Mouse (Mus musculus) adrenal gland (tissue): ENCODE results near the gene Mest.

Source experiments
- intact Hi-C: fragments of 180-260 bp; cut with DNase I; formaldehyde crosslinking; loops from one replicate; pipeline ENCODE4 v1.15.1; 2025
- long read RNA-seq, 2 experiments: library from polyadenylated mRNA; unstranded; transcript quantifications; one replicate each; pipeline ENCODE4 v2.0.0; 2020; ENCODE audit warnings: borderline replicate concordance in 1 of 2; ENCODE audit not compliant: insufficient replicate concordance in 1 of 2

Gene Mest
- long read RNA-seq, experiment 1, transcript Mest-211 (12 exons, 2,561 nt): major isoform, 64 of 66 reads
- long read RNA-seq, experiment 1, partial matches to known transcripts: 0 of 66 reads
- long read RNA-seq, experiment 1, other reads (novel, unspliced or antisense): 2 of 66 reads
- long read RNA-seq, experiment 2, transcript Mest-211 (12 exons, 2,561 nt): major isoform, 91 of 102 reads
- long read RNA-seq, experiment 2, partial matches to known transcripts: 1 of 102 reads
- long read RNA-seq, experiment 2, other reads (novel, unspliced or antisense): 8 of 102 reads

DNA sequence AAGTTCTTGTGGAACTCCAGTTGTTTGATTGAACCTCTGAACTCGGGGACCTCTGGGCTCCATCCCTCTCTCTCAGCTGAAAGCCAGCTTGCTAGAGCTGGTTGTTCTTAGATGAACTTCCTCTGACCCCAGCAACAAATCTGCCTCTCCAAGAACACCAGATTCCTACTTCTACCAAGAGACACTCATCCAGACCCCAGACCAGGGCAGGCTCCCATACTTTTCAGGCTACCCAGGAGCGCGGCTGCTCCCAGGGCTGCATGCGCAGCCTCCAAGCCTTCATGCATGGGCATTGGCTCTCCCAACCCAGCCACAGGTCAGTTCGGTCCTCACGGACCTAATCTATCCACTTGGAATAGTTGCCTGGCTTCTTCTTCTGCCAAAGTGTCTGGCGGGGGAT lies at the start of gene Mest:
Gene Mest, plus strand, starts transcription at position 217 of the 400 bp plus-strand sequence.
- intact Hi-C loops: no loop called here

DNA sequence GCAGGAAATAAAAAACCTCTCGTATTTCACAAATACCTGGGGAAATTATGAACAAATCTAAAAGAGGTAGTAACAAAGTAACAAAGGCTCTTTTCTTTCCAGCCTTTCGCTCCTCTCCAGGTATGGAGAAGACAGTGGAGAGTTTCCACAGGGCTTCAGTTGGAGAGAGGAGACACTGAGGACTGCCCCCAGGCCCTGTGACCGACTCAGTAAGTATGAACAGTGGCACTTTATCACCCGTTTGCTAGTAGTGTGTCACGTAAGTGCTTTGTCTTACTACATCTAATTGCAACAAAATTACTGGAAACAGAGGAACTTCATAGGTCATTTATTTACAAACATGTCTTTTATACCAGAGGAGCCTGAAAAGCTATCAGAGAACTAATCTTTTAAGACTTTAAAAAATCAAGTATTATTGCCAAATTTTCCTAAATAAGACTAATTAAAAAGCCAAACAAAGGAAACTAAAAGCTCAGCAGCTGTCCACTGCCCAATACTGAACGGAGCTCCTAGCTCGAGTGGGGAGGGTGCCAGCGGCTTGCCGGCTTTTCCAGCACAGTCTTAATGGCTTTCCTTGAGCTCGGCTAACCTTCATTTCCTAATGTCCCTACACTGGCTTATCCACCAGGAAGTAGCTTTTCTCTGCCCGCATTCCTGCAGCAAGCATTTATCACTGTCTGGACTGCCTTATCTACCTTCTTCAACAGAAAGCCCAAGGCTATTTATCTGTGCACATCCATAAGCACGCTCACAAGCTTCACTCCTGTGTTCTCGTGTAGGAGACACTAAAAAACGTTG lies 49.4 kb upstream of the Mest start:
- intact Hi-C loops: no loop called here

DNA sequence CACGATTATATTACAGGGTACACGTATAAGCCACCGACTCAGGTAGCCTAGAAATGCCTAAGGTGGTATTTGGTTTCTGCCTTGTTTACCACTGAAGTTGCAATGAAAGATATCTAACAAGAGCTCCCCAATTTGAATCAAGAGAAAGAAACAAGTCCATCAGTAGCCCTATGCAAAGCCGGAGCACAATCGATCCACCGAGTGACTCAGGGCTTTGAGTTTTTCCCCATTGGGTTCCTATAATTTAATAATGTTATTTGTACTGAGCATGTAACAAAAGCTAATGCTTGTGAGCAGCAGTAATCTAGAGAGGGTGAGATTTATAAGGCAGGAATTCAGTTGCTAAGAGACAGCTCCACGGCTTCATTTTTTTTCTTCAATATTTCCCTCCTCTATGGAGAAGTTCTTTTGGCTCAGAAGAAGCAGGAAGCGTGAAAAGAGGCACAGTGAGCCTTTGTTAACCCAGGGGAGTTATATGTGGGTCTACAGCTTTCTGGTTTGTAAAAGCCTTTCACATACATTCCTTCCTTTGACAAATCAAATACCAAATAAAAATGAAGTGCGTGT lies 48.5 kb upstream of the Mest start:
- intact Hi-C loops: no loop called here

DNA sequence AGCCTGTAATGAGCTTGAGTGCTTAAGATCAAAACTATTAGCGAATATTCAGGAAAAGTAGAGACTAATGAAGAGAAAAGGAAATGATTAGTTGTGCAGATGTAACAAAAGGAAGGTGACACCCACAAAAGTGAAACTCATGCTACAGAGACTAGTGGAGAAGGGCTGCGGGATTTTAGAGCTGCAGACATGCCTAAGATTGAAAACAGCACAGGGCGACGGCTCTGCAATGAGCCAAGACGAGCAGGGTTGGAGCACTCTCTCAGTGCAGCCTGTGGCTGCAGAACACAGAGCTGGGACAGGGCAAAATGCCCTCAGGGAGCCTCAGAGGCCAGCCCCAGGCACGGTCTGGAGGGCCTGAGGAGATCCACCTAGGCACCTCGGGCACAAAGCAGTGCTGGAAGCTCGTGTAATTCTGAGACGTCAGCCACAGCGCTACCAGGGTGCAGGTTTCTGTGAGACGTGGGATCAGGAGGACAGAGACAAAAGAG lies 48.0 kb upstream of the Mest start:
- intact Hi-C loops: no loop called here

DNA sequence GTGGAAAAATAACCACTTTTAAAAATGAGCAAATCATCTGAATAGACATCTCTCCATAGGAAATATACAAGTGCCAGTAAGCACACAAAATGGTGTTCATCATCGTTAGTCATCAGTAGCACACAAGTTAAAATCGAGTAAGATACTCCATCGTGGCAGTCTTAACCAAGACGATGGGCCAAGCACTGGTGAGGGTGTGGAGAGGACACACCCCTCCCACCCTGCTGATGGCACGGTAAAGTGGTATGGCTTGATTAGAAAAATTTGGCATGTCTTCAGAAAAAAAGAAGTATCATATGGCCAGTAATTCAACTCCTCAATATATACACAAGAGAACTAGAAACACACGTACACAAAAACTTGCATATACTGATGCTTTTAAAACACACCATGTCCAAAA lies 46.8 kb upstream of the Mest start:
- intact Hi-C loops: no loop called here

DNA sequence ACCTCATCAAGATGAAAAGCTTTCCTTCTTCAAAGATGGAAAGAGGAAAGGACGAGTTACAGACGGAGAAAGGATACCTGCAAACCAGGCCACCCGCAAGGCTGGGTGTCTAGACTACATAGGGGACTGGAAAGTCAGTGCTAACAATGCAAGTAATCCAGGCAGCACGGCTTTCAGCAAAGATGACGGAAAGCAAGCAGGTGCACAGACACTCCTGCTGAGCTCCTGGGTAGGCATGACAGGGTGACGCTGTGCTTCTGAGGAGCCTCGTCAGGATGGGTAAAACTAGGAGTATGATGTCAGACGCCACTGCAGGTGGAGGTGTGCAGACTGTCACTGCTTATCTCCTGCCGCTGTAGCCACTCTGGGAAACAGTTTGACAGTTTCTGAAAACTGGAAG lies 45.8 kb upstream of the Mest start:
- intact Hi-C loops: no loop called here

DNA sequence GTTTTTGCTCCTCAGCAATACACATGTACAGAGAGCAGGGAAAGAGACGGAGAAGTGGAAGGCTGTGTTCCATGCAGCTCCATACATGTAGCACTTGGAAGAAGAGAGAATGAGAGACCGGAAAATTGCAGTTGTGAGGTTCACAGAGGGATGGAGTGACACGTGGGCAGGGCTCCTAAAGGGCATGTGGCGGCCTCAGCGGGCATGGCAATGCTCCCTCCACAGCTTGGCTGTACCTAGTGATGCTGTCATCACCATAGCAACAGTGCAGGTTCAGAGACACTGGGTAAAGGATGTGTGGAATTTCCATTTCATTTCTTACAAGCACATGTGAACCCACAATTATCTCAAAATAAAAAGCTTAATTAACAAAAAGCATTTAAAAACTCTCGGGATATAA lies 44.9 kb upstream of the Mest start:
- intact Hi-C loops: no loop called here

DNA sequence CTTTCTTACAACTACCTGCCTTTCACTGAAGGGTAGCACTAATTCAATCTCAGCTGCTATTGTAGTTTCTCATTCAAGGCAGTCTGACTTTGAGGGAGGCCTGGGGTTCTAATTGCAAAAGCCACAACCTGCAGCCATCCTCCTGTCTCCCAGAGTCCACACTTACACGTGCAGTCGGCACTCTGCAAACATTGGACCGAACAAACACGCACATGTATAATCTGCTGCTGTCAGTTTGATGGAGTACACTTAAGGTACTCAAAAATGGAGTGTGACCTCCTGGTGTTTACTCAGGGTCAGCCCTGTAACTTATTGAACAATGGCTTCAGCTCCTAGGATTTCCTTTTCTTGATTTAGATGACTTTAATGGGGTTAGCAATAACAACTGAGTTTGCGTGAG lies 43.8 kb upstream of the Mest start:
- intact Hi-C loops: no loop called here

DNA sequence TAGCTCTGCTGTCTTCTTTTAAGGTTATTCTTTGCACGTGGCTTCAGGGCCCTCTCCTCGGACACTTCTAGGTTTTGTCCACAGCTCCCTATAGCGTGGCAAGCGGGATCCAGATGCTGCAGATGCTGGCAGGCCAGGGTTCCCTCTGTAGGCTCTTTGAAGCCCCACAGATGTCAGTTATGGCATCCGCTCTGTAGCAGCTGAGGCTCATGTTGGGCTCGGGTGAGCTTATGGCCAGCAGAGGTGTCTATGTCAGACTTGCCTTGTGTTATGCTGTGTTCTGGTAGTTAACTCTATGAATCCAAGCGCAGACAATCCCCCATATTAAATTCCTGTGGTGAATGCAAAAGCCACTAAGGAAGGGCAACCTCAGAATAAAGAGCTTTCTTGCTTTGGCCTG lies 42.9 kb upstream of the Mest start:
- intact Hi-C loops: no loop called here

DNA sequence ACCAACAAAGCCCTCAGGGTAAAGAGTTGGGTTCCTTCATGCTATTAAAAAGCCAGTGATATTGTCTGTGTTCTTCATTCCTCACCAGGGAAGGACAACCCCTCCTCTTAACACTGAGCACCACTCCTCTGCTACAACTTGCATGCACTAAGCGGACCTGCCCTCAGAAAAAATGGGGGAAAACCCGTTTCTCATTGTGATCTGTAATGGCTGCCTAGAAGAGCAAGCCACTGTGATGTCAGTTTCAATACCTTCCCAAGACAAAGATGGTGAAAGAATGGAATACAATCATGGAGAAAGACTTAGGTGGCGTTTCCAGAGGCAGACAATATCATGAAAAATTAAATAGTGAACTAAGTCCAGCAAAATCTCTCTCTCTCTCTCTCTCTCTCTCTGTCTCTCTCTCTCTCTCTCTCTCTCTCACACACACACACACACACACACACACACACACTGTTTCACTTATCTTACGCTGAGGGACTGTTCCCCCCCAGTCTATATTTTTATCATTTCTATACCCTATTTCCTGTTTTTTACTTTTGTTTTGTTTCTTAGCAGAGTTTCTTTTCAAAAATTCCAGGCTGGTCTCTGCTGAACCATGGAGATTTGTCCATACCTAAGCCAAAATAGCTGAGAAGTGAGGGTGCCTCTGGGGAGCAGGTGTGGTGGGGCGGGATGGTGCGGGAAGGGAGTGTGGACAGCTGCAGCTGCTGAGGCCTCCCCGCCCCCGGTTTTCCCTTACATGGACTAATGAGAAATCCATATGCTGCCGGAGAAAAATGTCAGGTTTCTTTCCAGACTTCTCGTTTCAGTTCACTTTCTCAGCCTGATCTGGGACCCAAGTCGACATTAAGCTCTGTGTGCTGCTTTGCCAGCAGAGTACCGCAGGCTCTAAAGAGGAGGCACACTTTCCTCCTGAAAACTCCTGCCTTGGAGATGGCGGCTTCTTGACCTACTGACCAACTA lies 41.1 kb upstream of the Mest start:
- intact Hi-C loops: no loop called here

DNA sequence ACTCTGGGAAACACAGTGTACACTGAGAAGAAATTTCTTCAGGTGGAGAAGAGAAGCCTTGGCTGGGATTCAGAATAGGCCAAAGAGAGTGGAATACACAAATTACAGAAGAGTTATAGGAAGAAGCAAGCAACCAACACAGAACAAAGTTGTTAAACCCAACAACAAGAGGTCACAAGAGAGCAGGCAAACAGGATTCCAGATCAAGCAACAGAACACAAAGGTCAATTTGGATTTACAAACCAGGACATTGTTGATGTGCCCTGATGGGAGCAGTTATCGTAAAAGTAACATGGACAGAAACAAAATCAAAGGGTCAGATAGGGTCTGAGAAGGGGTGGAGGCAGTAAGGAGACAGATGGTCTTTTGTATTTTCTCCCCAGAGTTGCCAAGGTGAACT lies 38.8 kb upstream of the Mest start:
- intact Hi-C loops: no loop called here

DNA sequence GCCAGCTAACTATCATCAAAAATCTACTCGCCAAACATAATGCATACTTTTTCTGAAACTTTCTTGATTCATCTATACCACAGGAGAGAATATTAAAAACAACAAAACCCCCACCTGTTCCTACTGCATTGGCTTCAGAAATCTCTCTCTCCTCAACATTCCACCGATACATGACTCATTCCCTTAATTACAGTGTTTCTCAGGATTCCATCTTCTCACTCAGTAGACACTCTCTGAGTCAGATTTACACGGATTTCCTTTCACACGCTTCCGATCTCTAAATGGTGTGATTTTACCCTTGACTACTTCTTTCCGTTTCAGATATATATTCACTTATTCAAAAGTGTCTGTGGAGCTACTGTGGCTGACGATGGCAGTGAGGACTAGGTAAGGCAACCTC lies 36.1 kb upstream of the Mest start:
- intact Hi-C loops: no loop called here

DNA sequence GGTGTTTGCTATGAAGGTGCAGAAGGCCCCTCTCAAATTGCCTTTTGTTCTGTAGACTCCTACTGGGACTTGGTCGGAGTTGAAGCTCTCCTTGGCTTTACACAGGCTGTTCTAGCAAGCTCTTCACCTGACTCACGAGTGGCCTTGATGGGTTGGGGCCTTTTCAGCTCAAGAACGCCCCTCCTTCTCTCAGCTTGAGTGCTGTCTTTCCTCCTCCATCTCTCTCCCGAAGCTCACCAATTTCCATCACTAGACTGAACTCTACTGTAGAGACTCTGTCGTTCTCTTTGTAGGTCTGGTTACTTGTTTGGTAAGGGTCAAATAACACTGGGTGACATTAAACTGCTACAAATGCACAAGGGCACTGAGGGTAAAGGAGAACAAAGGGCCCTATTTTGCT lies 30.5 kb upstream of the Mest start:
- intact Hi-C loops: no loop called here

DNA sequence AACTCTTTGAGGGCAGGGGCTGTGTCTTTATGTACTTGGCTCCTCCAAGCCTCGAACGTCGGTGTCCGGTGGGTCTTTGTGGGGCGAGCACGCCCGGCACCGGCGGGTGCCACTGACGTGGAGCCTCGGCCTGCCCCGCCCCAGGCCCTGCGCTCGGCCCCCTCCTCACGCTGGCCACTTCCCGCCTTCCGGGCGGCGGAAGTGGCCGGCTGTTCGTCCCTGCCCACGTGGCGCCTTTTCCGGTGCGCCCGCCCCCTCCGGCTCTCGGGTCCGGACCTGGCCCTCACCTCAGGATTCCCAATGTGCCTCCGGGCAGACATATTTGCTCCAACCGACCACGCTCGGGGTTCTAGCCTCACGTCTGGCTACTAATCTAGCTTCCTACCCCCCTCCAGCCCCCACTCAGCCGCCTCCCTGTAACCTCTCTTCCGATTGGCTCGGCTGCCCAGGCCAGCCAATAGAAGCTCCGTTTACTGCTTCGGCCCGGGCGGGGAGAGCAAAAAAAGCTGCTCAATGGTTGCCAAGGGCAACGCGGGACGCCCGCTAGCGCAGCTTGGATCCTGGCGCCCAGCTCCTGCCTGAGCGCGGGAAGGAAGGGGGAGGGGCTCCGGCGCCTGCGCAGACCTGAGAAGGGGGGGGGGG lies 29.9 kb upstream of the Mest start, which contains the start of gene Cep41:
Gene Cep41, minus strand, starts transcription at position 400 of the 642 bp plus-strand sequence.
- intact Hi-C loops: no loop called here

DNA sequence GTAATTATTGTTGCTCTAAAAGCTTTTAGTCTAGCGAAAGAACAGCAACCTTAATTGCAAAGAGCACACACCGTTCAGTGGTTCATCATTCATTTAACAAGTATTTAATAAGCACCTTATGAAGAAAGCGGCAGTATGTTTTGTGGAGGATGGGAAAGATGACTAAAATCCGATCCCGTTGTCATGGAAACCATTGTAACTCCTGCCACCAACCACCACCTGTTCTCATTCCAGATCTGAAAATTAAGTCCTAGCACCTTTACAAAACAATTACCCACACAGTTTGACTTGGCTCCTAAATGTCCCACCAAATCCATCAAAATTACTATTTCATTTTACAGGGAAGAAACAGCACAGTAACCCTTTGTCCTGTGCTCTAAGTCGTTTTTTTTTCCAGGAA lies 29.1 kb upstream of the Mest start:
- intact Hi-C loops: no loop called here

DNA sequence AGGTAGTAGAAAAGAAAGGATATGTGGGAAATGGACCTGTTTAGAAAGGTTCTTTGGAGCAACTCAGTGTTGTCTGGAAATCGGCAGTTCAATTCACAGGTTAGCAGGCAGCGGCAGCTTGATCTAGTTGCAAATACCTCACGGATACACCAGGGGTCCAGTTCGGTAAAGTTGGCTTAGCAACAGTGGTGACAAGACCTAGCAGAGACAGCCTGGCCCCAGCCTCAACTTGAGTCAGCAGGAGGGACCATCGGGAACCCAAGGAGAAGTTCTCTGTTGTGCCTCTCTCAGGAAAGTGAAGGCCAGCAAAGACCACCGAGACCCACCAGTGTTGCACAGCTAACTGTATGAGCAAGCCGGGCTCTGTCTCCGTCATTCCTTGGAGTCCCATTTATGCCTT lies 28.2 kb upstream of the Mest start:
- intact Hi-C loops: no loop called here

DNA sequence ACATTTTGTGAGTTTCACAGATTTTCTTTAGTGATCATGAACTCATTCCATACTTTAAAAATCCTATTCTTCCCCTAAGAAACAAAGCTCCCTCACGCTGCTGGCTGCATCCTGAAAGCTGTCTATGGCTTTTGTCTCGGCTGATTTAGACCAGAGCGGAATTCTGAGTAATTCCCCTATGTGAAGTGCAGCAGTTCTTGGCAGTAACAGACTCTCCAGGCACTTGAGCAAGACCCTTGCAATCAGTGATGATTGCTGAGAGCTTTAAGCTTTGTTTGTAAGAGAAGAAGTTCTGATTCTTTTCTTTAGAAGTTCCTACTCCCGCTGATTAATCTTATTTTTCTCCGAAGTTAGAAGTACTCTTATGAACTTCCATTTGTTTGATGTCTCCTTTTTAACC lies 25.9 kb upstream of the Mest start:
- intact Hi-C loops: no loop called here

DNA sequence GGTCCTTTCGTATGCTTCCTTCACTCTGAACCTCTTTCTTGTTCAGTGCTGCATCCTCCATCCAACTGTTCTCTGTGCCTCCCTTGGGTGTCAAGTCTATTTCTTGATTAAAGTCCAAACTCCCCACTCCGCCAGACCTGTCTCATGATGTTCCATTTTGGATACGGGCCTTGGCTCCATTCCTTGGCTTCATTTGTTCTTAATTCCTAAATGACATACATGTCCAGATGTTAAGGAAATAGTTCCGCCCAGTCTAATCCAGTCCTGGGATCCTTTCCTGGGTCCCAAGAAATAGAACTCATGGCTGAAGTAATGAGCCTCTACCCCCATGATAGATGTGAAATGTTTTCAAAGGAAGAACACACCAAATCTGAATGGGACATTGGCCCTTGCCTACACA lies 25.3 kb upstream of the Mest start:
- intact Hi-C loops: no loop called here

DNA sequence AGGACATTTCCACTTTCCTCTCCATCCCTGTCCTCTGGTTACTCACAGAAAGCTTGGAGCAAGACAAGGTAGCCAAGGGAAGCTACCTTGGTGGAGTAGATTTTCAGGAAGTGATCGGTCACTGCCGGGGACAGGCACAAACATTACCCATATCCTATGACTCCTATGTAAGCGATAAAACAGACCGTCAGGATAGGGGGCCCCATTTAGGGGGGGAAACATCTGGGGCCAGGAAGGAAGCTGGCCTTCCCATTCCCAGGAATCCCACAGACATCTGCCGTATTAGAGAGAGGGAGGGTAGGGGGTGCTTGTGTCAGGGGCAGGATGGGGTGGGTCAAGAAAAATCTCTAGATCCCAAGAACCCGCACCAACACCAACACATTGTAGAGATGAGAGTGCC lies 23.2 kb upstream of the Mest start:
- intact Hi-C loops: no loop called here

DNA sequence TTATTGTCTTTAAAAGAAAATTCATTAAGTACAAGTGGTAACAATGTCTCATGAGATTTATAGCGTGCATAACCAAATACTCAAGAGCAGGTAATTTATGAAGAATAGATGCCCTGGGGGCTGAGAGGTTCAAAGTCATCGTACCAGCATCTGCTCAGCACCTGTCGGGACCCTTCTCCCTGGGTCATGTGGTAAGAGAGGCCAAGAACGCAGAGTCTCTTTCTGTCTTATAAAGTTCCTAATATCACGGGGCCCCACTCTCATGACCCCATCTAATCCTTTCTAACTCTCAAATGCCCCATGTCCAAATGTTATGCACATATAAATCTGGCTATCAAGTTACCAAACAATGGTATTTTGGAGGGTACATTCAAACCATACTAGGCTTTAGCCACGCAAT lies 20.5 kb upstream of the Mest start:
- intact Hi-C loops: no loop called here

DNA sequence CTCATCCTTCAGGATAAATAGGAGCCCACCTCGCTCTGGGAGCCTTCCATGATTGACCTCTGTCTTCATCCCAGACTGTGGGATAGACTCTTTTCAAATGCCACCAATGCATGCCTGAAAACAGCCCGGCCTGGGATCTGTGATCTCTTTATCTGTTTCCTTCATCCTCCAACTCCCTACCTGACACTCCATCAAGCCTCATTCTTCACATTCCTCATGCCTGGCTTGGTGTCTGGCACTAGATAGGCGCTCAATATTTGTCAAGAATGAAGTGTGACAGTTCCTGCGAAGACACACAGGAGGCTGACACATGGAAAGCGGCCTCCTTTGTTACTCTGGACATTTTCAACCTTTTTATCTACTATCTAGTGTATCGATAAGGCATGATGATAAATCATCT lies 19.9 kb upstream of the Mest start:
- intact Hi-C loops: no loop called here
